Mouse (Mus musculus): ENCODE data around the gene Rbbp4.

Rbbp4 gene

DNA sequence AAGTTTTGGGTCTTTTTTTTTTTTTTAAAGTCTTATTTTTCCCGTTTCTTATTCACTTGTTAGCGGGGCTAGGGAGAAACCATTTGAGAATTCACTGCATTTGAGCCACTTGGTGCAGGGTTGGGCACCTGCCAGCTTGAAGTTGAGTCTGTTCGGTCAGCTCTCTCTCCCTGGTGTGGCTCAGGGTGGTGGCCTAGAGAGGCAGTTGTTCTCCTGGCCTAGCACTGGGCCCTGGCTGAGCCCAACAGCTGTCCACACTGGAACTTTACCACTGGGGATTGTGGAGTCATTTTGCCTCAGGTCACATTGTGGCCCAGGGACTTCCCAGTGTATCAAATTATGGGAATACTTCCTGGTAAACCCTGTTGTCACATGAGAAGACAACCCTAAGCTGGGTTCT, 47.1 kb downstream of the Rbbp4 start:
- DNase-seq, result peak; percentile 52

DNA sequence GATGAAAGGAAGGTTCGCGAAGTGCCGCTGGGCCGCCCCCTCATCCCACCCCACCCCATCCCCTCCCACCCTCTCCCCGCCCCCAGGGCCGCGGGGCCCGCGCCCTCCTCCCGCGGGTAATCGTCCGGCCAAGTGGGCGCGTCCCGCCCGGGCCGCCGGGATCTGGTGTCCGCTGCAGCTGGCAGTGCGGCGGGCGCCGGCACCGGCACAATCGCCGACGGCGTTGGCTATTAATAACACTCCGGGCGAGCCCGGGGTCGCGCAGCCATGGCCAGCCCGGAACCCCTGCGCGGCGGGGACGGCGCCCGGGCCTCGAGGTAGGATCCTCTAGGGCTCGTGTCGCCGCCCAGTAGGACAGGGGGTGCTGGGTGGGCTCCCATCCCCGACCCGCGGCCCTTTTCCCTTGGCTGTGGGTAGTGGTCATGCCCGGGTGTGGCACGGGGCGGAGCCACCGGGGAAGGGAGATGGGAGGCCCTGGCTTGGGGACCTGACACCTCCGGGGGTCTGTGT, 47.6 kb downstream of the Rbbp4 start, which contains the start of gene Sync:
Gene Sync (plus strand): TSS at position 146 of the 510 bp plus-strand sequence.
- peak; percentile 63 for DNase-seq

DNA sequence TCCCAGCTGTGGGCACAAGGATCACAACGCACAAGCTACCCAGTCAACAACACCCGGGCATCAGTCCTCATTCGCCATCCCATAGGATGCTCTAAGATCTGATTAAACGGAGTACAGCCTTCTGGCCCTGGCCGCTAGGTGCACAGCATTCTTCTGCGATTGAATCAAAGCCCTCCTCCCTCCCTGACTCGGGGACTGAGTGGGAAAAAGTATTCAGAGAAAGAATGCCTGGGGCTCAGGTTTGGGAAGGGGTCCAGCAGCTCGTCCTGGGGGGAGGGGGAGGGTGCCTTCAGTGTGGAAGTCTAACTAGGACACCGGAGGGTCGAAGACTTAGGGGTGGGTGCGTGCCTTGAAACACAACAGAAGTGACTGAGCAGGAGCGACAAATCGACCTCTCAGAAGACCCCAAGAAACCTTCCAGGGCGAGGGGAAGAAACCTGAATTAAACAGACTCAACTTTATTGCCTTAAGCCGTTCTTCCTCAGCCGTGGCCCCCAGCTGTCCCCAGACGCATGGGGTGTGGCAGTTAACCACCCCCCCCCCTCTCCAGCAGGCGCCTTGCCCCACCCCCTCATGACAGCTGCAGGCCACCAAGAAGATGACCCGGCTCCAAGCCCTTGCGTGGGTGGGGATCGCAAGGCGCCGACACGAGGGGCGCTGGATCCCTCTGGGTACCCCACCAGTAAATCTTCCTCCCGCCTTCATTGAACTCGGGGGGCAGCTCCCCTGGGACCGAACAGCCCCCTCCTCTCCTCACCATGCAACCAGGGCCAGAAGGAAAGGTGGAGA, 48.3 kb downstream of the Rbbp4 start:
- peak; percentile 55 for DNase-seq

DNA sequence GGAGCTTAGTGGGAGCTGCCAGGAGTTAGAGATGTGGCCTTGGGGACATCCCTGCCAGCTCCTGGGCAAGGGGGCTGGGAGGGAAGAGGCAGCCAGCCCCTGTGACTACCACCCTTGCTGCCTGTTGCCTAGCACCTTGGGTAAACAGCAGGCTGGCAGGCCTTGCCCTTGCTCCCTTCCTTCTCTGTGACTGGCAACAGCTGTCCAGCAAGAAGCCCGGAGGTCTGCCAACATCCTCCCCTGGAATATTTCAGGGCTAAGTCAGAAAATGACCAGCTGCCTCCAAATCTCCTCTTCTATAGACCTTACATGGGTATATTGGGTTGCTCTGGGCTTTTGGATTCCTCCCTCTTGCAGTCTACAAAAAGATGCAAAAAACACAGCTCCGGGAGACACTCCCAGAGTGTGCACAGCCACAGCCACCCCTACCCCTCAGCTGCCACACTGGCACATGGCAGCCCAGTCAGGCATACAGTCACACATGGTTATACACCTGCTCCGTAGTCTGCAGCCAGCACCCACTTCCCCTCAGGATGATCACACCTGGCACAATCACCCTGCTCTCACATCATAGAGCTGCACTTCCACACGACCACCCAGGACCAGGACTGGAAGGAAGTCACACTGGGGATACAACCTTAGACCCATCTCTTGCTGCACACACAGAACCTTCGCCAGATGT, 49.0 kb downstream of the Rbbp4 start:
- DNase-seq, result no peak

DNA sequence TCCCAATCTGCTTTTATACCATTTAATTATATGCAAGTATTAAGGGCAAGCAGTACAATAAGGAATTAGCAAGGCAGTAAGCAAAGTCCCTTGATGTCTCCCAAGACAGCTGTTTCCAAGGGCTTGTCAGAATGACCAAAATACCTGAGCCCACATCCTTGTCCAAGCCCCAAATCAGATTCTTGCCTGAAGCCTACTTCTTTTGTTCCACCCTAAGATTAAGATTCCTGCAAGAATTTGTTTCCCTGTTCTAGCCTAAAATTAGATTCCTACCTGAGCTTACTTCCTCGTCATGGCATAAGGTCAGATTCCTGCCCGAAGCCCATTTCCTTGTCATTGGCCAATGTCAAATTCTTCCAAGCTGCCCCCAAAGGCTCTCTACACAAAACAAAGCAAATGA, 50.5 kb downstream of the Rbbp4 start:
- no peak for DNase-seq

DNA sequence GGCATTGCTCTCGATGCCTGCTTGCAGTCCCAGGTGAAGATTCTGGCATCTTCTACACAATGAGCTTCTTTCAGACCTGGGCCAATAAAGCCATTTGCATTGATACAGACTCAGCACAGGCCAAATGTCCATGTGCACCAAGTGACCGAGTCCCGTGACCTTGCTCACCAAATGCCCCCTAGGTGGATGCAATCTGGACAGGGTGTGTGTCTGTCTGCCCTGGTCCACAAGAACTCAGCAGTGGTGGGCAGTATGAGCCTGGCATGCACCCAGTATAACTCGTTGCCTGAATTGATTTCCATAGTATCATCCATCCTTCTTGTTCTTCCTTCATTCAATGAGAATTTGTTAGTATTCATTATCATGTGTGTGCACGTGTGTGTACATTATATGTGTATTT, 51.9 kb downstream of the Rbbp4 start:
- no peak for DNase-seq

DNA sequence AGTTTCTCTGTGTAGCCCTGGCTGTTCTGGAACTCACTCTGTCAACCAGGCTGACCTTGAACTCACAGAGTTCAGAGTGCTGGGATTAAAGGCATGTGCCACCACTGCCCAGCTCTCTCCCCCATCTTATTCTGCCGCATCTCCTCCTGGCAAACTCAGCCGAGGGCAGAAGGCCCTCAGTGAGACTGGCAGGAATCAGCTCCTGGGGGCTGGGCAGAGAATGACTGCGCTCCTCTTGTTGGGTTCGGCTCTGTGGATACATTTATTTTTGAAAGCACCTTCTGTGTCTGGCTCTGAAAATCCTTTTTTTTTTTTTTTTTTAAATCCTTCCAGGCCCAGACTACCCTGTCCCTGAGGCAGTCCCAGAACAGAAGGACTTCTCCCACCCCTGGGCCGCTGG, 52.4 kb downstream of the Rbbp4 start:
- no peak for DNase-seq

DNA sequence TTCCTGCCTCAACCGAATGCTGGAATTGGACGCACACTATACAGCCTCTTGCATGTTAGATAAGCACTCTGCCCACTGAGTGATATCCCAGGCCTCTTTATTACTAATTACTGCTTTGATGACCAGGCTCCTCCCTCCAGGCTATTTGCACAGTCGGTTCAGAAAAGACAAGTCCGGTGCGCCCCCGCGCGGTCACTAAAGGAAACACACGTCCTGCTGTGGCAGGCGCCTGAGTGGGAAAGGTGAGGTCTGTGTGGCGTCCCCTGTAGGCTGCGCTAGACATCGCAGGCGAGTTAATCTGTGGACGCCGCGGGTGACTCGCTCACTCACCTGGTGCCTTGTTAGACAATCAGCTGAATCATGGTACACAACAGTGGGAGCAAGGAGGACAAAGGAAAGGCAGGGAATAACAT, 58.7 kb downstream of the Rbbp4 start:
- DNase-seq, result peak; percentile 98

DNA sequence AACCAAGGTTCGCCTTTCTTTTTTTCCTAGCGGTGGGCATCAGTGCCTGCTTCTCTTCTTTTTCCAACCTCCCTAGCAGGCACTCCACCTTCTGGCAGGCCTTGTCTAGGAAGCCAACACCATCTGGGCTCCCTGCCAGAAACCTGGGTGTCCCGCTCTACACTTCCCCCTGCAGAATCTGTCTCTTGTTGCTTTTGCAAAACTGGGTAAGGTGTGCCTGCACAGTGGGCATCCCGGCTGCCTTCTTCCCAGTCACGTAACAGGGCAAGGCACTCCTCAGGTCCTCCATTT, 62.5 kb downstream of the Rbbp4 start:
- peak; percentile 84 for DNase-seq

DNA sequence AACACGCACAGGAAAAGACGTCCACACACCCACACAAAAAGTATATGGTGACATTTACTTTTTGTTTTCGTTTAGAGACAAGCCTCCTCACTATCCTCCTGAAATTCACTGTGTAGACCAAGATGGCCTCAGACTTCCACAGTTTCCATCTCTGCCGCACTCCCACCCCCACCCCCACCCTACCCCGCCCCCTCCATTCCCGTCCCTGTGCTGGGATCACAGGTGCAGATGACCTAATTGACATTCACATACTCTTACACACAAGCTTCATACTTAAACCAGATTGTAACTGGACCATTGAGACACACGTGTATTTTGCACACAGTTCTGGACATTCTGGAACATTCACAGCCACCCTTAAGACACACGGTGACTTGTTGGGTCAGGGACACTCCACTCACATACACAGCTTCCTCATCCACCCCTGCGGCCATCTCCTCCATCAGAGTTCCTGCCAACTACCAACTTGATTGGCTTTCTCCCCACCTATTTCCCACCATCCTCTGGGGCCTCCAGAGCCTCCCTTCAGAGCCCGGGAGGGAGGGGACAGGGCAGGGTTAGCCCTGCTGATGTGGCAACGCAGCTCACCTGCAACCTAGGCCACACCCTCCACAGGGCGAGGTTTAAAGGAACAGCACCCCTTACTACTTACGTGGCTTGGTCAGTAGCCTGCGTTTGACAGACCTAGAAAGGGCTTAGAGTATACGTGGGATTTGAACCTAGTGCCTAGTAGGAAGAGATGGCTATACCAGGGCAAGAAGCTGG, 63.0 kb downstream of the Rbbp4 start:
- peak; percentile 78 for DNase-seq

DNA sequence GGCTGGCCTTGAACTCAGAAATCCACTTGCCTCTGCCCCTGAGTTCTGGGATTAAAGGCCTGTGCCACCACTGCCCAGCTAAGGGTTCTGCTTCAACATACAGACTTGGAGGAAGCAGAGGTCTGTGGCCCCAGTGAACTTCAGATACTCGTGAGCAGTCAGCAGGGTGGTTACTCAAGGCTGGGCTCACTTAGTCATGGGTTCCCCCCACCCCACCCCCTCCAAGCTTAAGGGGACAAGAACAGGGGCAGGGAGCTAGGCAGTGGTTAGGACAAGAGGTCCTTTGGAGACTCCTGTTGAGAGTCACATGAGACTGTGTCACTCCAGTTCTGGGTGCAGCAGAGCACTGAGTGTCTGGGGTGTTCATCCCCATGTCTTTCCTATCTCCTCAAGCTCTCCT, 66.5 kb downstream of the Rbbp4 start:
- DNase-seq, result no peak

DNA sequence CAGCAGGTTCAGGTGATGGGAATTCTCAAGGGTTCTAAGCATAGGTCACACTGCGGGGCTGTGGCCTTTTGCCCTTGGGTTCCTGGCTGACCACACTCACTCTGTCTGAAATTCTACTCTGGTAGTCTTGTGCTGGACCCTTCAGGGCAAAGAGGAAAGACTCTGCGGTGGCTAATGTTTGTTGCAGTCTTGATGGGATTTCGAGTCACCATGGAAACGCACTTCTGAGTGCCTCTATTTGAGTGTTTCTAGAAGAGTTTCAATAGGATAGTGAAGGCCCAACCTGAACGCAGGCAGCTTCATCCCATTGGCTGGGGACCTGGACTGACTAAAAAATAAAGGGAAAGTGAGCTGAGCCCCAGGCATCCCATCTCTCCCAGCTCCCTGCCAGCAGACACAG, 68.3 kb downstream of the Rbbp4 start:
- no peak for DNase-seq

DNA sequence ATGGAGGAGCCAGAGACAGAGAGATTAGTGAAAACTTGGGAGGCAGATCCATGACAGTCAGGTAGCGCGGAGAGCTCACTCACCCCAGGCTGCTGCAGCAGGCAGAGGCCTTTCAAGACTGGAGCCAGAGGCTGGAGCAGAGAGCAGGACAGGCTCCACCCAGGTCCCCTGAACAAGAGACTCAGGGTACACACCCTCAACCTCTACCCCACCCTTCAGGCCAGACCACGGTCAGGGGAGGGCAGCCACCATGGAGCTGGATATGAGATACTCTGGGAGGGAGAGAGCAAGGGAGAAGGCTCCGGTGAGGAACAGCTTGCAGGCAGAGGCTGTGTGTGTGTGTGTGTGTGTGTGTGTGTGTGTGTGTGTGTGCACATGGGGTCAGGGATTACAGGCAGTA, 69.0 kb downstream of the Rbbp4 start:
- no peak for DNase-seq

DNA sequence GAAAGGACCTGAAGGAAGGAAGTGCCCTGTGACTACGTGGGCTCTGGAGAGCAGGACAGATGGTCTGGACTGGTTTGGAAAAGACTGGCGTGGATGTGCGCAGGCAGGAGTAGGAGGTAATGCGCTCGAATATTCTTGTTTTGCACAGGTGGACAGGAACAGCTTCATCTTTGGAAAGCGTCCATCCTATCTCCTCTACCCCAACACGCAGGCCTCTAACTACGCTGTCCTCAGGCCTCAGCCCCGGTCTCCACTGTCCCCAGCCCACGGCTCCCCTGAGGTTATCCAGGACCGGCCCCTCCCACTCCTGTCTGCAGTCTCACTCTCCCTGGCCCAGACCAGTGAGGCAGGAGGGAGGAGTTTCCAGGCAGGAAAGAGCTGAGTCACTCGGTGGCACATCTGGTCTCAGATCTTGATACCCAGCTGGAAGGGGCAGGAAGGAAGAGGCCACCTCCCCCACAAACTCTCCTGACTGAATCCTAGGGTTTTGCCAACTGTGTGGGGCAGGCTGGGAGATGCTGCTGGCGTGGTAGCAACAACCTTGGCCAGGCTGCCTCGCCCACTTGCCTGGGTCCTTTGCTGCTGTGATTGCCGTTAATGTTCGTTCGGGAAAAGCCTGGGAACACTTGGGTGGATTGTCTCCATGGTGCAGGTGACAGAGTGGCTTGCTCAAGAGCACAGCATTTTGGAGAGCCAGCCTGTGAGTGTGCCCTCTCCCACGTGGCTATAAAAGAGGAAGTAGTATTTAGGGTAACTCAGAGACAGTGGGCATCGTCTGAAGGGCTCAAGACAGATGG, 71.7 kb downstream of the Rbbp4 start:
- DNase-seq, result peak; percentile 74

DNA sequence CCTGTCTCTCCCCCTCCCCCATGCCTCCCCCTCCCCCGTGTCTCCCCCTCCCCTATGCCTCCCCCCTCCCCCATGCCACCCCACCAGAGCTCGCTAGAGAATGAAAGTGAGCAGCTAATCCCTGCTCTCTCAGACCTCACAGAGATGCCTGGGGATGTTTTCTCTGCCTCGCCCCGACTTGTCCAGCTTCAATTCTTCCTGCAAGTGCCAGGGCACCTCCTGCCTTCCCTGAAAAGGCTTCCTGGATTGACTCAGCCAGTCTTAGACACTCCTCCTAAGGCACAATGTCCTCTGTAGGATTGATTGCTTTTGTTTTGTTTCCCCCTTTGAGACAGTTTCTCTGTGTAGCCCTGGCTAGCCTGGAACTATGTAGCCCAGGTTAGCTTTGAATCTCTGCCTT, 74.0 kb downstream of the Rbbp4 start, which contains the start of gene C77080:
Gene C77080 (minus strand): TSS at position 209 of the 400 bp plus-strand sequence.
- DNase-seq, result no peak

DNA sequence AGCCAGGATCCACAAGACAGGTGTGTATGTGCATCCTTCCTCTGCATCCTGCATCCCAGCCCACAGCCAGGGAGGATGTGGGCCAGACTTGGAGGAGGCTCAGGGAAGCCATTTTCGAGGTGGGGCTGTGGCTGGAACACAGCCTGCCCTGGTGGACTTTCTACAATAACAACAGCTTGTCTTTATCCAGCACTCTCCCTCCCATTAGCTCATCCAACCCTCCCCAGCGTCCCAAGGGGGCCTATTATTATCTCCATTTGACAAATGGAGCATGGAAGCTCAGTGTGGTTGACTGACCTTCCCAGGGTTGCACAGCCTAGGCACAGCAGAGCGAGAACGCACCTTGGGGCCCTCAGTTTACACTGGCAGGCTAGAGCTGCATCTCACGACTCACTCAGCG, 74.5 kb downstream of the Rbbp4 start:
- peak; percentile 63 for DNase-seq

DNA sequence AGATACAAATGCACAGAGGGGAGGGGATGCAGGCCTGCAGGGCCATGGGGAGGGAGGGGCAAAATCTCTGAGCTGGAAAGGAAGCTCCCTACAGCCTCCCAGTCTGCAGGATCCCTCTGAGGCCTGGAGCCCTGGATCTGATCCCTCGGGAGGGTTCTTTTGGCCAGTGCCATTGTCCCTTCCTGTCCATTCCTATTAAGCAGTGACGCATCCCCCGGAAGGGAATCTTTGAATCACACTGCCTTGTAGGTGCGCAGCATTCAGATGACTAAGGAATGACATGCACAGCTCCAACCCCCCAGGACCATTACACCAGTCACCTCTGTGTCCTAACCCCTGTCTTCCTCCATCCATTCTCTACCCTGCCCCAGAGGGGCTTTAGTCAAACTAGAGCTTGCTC, 76.1 kb downstream of the Rbbp4 start:
- peak; percentile 57 for DNase-seq

All from kidney, postnatal 10 days (tissue).